Mouse (Mus musculus) forebrain, embryonic 11.5 days (tissue): ENCODE results near the gene Smcr8. TPM values are rescaled to one million over a fixed set of nuclear protein-coding genes. Genes with fewer than 3 reads are reported as not detected.

Source experiments
- ATAC-seq: fragments of 200-750 bp; cut with Nextera tagmentation; replicated peaks from 2 replicates; pipeline ENCODE4 v1.8.0; 2017; ENCODE audit warnings: moderate TSS enrichment; ENCODE audit not compliant: low FRiP score
- DNase-seq: peaks from one replicate; pipeline ENCODE4 v3.0.0-alpha.2; 2017; ENCODE audit warnings: low spot score
- H3K27ac ChIP-seq: fragments of 300-500 bp; sonication (generic); 2 replicates; pipeline ENCODE4 v1.5.1; 2014; ENCODE audit warnings: low read depth, low read length
- H3K27me3 ChIP-seq: fragments of 300-500 bp; sonication (generic); 2 replicates; pipeline ENCODE4 v1.6.1; 2014; ENCODE audit warnings: mild to moderate bottlenecking, low read length, mixed read lengths; ENCODE audit not compliant: control insufficient read depth, insufficient read depth
- H3K36me3 ChIP-seq: fragments of 300-500 bp; sonication (generic); 2 replicates; pipeline ENCODE4 v1.6.1; 2014; ENCODE audit warnings: mild to moderate bottlenecking, low read length, moderate library complexity, mixed read lengths; ENCODE audit not compliant: control insufficient read depth, insufficient read depth
- H3K4me1 ChIP-seq: fragments of 300-500 bp; sonication (generic); replicated peaks from 2 replicates; pipeline ENCODE4 v1.6.1; 2014; ENCODE audit warnings: low read length, mixed read lengths; ENCODE audit not compliant: control insufficient read depth, insufficient read depth
- H3K4me2 ChIP-seq: fragments of 300-500 bp; sonication (generic); 2 replicates; pipeline ENCODE4 v1.6.1; 2014; ENCODE audit warnings: low read depth, mild to moderate bottlenecking, low read length, moderate library complexity, mixed read lengths; ENCODE audit not compliant: severe bottlenecking
- H3K4me3 ChIP-seq: fragments of 300-500 bp; sonication (generic); 2 replicates; pipeline ENCODE4 v1.5.1; 2014; ENCODE audit warnings: low read depth, low read length
- H3K9ac ChIP-seq: fragments of 300-500 bp; sonication (generic); 2 replicates; pipeline ENCODE4 v1.6.1; 2014; ENCODE audit warnings: low read length
- H3K9me3 ChIP-seq: fragments of 300-500 bp; sonication (generic); 2 replicates; pipeline ENCODE4 v1.6.1; 2016; ENCODE audit warnings: low read length, mixed read lengths; ENCODE audit not compliant: control insufficient read depth
- WGBS: fragments of 180-500 bp; shearing (Covaris S2); extraction: QIAGEN DNeasy Blood & Tissue Kit; methylation state at CpG from one replicate; pipeline ENCODE4 v1.1.7; 2014; 5-methylcytosine and 5-hydroxymethylcytosine counted together
- polyA plus RNA-seq: library from polyadenylated mRNA; unstranded; fragments of >200 nt; fragmentation: Nextera tagmentation; extraction: Ambion mirVana; gene quantifications from 2 replicates; pipeline ENCODE4 v1.2.1, GENCODE M21; 2014

Smcr8 gene
- polyA plus RNA-seq: 11.0 and 11.6 TPM in 2 replicates

DNA sequence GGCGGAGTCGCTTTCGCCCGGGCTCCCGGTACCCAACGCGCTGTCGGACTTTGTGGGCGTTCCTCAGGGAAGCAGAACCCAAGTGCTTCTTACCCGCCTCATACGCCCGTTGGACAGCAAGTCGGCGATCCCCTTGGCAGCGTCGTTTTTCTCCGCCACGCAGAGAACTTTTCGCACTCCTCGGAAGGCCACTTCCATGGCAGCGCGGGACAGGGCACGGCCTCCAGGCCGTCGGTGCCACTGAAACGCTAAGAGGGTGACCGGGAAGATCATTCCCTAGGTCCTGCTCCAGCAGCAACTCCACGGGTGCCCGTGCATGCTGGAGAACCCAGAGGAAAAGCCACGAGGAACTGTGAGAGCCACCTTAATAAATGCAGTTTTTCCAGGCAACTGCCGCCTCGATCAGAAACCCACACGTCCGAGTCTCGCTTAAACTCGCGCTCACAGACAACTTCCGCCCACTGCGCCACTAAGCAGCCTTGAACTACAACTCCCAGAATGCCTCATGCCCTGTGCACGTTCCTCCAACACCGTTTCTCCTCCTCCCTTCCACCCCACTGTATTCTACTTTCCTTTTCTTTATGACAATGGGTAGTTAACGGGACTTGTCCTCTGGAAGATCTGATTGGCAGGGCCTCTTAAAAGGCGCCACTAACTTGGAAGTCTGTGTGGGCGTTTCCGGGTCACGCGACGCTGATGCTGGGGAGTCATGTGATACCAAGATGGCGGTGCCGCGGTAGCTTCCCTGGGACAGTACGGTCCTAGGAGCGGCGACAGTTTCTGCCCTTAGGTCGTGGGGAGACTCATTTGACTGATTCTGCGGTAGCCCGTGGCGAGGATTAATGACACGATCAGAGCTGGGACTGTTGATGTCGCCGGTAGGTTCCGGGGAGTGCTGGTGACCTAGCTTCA lies at the start of gene Smcr8, which contains the start of gene Top3a:
Gene Smcr8, plus strand, starts transcription at position 696 of the 912 bp plus-strand sequence.
Gene Top3a, minus strand, starts transcription at position 537 of the 912 bp plus-strand sequence.
- WGBS: under 1% methylated on average over 62 of the region's 62 CpGs

DNA sequence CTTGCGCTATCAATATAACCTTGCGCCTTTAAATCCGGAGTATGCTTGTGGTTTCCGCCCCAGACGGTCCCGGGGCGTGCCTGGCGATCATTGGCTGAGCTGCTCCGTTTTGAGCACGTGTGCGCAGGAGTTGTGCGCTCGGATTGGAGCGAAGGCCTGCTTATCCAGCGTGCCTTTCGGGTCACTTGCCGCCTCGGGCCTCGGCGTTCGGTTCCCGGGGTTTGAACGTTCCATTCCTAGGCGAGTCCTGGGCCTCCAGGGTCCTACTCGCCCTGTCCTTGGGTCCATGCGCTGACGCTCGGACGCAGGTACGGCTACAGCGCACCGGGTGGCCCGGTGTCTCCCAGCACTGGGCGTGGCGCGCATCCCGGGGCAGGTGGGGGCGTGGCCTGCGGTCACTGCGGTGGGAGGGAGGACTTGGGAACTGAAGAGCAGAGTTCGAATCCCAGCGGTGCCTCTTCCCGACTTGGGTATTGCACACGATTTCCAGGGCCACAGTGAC lies 49.0 kb upstream of the Smcr8 start, which contains the start of gene Mief2:
Gene Mief2, plus strand, starts transcription at position 139 of the 502 bp plus-strand sequence.
- Histone ChIP-seq H3K9me3 (no peaks in the 10 kb centered on the region), H3K36me3 (no peaks in the 10 kb centered on the region; the same call in 1 of the 2 replicates), H3K27ac (peak within 1 kb of the TSS; percentile 64), H3K27me3 (no peaks in the 10 kb centered on the region), H3K9ac (peak within 1 kb of the TSS; percentile 80), H3K4me1 (peaks cover 9% of the 10 kb centered on the region; the same call in 1 of the 2 replicates), H3K4me2 (peak within 1 kb of the TSS; percentile 80), H3K4me3 (peak within 1 kb of the TSS; percentile 90)
- ATAC-seq: peak; percentile 89
- DNase-seq: peak; percentile 94
- 1% methylated on average over 44 of the region's 44 CpGs for WGBS

More for the DNA sequence above, at the start of gene Smcr8, which contains the start of gene Top3a:
- no peaks in the 10 kb centered on the region for H3K36me3 ChIP-seq
- H3K27me3 ChIP-seq: no peaks in the 10 kb centered on the region
- no peaks in the 10 kb centered on the region for H3K9me3 ChIP-seq
- DNase-seq: peak; percentile 90
- H3K4me2 ChIP-seq: peak within 1 kb of the TSS; percentile 60
- peak; percentile 97 for ATAC-seq
- peaks cover 21% of the 10 kb centered on the region for H3K4me1 ChIP-seq
- H3K9ac ChIP-seq: peak within 1 kb of the TSS; percentile 79
- peak within 1 kb of the TSS; percentile 57 for H3K27ac ChIP-seq
- H3K4me3 ChIP-seq: peak within 1 kb of the TSS; percentile 87

- Histone ChIP-seq H3K4me1 (peaks cover 9% of the 10 kb centered on the region; the same call in 1 of the 2 replicates), H3K27me3 (no peaks in the 10 kb centered on the region), H3K27ac (no peak overlapping the region), H3K36me3 (no peaks in the 10 kb centered on the region), H3K9me3 (no peaks in the 10 kb centered on the region), H3K4me2 (no peak overlapping the region), H3K4me3 (peak overlapping the region; percentile 69), H3K9ac (no peak overlapping the region)
- DNase-seq (no peak), ATAC-seq (no peak)
- 84% methylated on average over 6 of the region's 6 CpGs for WGBS
These were observed 48.1 kb upstream of the Smcr8 start for GRCm38 (mm10) chr11:60729217-60729641.

GRCm38 (mm10) chr11:60730169-60730568 lies 47.2 kb upstream of the Smcr8 start:
- 91% methylated on average over 9 of the region's 9 CpGs for WGBS
- Histone ChIP-seq H3K27me3 (no peaks in the 10 kb centered on the region), H3K9me3 (no peaks in the 10 kb centered on the region), H3K9ac (no peak overlapping the region), H3K4me1 (peaks cover 9% of the 10 kb centered on the region; the same call in 1 of the 2 replicates), H3K4me3 (no peak overlapping the region), H3K36me3 (no peaks in the 10 kb centered on the region), H3K4me2 (no peak overlapping the region), H3K27ac (no peak overlapping the region)
- DNase-seq: no peak
- ATAC-seq: no peak

- no peaks in the 10 kb centered on the region for H3K36me3 ChIP-seq
- H3K9ac ChIP-seq: no peak overlapping the region
- no peaks in the 10 kb centered on the region for H3K9me3 ChIP-seq
- WGBS: 94% methylated on average over 14 of the region's 14 CpGs
- peaks cover 7% of the 10 kb centered on the region; the same call in 1 of the 2 replicates for H3K4me1 ChIP-seq
- H3K27me3 ChIP-seq: no peaks in the 10 kb centered on the region
- DNase-seq: no peak
- no peak overlapping the region for H3K4me3 ChIP-seq
- no peak overlapping the region for H3K4me2 ChIP-seq
- no peak overlapping the region for H3K27ac ChIP-seq
- no peak for ATAC-seq
These were observed 46.1 kb upstream of the Smcr8 start for GRCm38 (mm10) chr11:60731251-60731650.

GRCm38 (mm10) chr11:60734206-60734605 lies 43.1 kb upstream of the Smcr8 start:
- DNase-seq (no peak), ATAC-seq (no peak)
- H3K36me3 ChIP-seq: no peaks in the 10 kb centered on the region; the same call in 1 of the 2 replicates
- no peaks in the 10 kb centered on the region for H3K27me3 ChIP-seq
- no peak overlapping the region for H3K4me2 ChIP-seq
- H3K9me3 ChIP-seq: no peaks in the 10 kb centered on the region
- no peak overlapping the region for H3K27ac ChIP-seq
- H3K4me1 ChIP-seq: no peaks in the 10 kb centered on the region
- 83% methylated on average over 2 of the region's 2 CpGs for WGBS
- no peak overlapping the region for H3K9ac ChIP-seq
- H3K4me3 ChIP-seq: no peak overlapping the region

DNA sequence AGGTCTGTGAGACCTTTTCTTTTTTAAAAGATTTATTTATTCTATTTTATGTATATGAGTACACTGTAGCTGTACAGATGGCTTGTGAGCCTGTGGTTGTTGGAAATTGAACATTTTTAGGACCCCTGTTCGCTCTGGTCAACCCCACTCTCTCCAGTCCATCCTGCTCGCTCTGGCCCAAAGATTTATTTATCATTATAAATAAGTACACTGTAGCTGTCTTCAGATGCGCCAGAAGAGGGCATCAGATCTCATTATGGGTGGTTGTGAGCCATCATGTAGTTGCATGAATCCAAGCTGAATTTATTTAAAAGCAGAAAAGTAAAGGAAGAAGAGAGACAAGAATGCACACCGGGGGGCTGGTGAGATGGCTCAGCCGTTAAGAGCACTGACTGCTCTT lies 42.1 kb upstream of the Smcr8 start:
- Histone ChIP-seq H3K36me3 (no peaks in the 10 kb centered on the region; the same call in 1 of the 2 replicates), H3K9ac (no peak overlapping the region), H3K4me3 (no peak overlapping the region), H3K9me3 (no peaks in the 10 kb centered on the region), H3K27me3 (no peaks in the 10 kb centered on the region), H3K27ac (no peak overlapping the region), H3K4me2 (no peak overlapping the region), H3K4me1 (no peaks in the 10 kb centered on the region)
- ATAC-seq: no peak
- WGBS: 87% methylated on average over 5 of the region's 5 CpGs
- no peak for DNase-seq

DNA sequence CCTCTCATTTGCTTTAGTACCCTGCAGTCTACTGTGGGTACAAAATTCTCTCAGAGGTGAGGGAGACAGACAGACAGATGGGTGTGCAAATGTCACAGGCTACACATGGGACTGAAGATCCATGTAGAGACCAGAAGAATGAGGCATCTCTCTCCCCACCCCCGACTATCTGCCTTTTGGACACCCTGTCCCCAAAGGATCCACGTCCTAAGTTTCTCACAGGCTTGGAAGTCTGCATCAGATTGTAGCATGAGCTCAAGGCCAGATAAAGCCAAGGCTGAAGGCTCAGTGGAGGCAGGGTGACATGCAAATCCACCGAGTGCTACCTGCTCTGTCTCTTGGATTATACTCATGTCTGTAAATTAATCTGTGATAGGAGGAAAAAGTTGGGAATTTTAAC lies 40.8 kb upstream of the Smcr8 start:
- H3K27me3 ChIP-seq: no peaks in the 10 kb centered on the region
- no peak overlapping the region for H3K9ac ChIP-seq

More for the DNA sequence above, 40.8 kb upstream of the Smcr8 start:
- H3K36me3 ChIP-seq: no peaks in the 10 kb centered on the region; the same call in 1 of the 2 replicates
- no peak overlapping the region for H3K4me3 ChIP-seq
- H3K4me1 ChIP-seq: no peaks in the 10 kb centered on the region
- ATAC-seq (no peak), DNase-seq (no peak)
- H3K4me2 ChIP-seq: no peak overlapping the region
- no peaks in the 10 kb centered on the region for H3K9me3 ChIP-seq
- 82% methylated on average over 3 of the region's 3 CpGs for WGBS
- H3K27ac ChIP-seq: no peak overlapping the region
